Mouse (Mus musculus): Measurements from ENCODE around the gene Zbtb3.

Zbtb3 gene

DNA sequence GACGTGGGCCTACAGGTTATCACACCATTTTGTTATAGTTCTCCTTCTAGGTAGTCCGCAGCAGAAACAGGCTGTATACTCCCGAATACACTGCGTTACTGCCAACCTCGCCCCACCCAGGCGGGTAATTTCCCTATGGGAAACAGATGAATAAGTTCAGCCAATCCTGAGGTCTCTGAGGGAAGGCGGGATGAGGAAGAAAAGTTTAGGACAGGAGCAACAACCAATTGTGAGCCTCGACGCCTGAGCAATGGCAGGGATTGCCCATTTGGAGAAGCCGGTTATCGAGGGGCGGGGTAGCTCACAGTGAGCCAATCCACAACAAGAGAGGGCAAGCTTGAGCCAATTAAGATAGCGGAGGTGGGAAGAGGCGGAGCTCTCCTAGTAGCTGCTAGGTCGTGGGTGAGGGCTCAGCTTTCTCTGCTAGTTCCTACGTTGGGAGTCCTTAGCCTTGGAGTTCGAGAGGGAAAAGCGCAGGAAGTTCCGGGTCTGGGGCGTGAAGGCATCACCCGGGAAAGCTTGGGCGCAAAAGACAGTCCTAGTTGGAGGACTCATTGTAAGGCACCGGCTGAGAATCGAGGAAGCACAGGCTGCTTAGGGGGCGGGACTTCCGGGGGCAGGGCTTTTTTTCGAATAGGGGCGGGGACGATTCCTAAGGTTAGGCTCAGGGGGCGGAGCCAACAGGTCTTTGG, at the start of gene Zbtb3:
Zbtb3 (plus strand) TSS at position 426 of the 692 bp plus-strand sequence.
- CTCF ChIA-PET = interaction anchor here (0.5 to 1.3 kb wide), 4 partner anchors 14 to 119 kb away, joined by 3 to 5 read pairs (median 4); no protein-coding TSS in a partner anchor

DNA sequence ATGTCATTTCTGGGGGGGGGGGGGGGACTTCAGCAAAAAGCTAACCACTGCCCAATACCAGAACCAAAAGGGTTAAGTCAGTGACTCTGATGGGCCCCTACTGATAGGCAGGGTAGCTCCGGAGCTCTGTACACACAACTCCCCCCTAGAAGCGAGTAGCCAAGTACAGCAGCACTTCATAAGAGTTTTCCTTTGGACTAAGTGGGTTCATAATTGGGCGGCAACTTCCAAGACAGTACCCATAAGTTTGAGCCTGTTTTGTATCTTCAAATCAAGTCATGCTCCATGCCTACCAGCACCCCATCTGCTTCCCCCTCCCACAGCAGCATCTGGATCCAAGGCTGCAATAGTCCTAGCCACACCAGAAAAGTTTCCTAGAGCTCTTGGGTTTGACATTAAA, 46.7 kb upstream of the Zbtb3 start:
- CTCF ChIA-PET = interaction anchor here (0.7 kb wide), 1 partner anchor 19 kb away, joined by 3 read pairs; no protein-coding TSS in a partner anchor

DNA sequence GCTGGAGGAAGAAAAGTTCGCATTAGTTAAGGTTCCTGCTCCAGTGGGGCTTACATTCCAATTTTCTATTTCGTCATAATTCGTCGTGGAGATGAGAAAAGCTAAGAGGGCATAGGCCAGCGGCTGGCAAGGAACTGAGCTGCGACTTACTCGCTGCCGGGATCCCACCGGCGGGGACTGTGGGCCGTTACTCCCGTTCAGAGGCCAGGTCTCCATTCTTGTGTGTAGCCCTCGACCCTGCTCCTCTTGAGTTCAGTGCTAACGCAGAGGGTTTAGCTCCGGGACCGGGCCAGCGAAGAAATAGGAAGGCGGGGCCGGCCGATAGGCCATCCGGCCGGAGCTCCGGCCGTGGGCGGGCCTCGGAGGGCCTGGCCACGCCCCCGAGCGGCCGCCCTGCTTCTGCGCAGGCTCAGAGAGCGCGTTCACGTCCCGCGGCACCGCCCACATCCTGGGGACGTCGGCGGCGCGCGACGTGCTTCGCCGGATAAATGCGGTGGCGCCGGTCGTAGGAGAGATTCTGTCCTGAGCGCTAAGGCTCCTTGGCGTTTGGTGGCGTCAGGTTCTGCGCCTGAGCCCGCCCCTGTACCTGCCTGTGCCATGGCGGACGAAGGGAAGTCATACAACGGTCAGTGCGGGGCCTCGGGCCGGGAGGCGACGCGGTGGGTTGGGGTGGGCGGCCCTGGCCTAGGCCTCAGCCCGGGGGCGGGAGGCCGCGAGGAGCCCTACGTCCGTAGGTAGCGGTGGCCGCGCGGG, 45.5 kb upstream of the Zbtb3 start, which contains the start of gene Nxf1:
Nxf1 (plus strand) TSS at position 439 of the 753 bp plus-strand sequence.
- CTCF ChIA-PET = interaction anchor here (0.5 to 1.2 kb wide), 2 partner anchors 18 to 38 kb away, joined by 3 to 4 read pairs; partner anchors contain the start of gene Tmem179b

DNA sequence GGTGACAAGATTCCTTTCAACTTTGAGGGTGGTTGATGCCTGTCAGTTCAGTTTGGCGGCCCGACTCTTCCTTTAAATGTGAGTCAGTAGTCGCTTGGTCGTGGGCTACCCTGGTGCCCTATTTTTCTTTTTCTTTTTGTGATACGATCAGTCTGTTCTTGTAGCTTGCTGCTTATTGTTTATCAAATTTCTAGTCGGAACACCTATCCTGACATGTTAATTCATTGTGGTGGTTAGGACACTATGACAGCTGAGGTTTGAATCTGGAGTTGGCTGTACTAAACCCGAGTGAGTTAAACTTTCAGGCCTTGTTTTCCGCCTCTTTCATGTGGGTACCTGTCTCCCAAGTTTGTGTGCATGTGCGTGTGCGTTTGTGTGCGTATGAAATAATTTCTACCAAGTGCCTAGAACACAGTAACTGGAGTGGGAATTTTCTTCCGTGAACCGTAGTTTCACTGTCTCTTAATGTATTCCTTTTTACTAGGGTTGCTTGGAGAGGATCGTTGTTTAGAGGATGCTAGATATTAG, 44.8 kb upstream of the Zbtb3 start:
- CTCF ChIA-PET = interaction anchor here (1.2 kb wide), 1 partner anchor 17 kb away, joined by 4 read pairs; the partner anchor contains the start of gene Tmem179b

DNA sequence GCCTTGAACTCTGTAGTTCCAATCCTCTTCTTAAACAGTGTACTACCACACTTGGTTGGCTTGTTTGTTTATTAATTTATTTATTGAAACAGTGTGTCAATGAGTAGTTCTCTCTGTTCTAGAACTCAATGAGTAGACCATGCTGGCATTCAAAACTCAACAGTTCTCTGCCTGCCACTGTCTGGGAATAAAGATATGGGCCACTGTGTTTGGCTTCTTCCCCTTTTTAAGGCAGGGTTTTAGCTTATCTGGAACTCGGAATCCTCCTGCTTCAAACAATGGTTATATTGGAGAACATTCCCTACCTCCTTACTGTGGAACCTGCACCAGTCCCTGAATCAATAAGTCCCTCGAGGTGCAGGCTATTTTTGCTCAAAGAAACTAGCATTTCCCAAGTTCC, 43.5 kb upstream of the Zbtb3 start:
- CTCF ChIA-PET = no interaction called here

DNA sequence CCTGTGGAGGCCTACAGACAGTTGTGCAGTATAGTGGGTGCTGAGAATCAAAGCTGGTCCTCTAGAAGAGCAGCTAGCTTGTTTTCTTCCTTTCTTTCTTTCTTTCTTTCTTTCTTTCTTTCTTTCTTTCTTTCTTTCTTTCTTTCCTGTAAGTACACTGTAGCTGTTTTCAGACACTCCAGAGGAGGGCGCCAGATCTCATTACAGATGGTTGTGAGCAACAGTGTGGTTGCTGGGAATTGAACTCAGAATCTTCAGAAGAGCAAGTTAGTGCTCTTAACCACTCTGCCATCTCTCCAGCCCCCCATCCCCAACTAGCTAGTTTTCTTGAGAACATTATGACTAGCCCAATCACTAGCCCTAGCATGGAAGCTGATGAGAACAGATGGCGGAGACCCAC, 41.6 kb upstream of the Zbtb3 start:
- CTCF ChIA-PET = interaction anchor here (0.7 to 1.1 kb wide), 2 partner anchors 36 to 41 kb away, joined by 3 to 5 read pairs; partner anchors contain the start of gene Zbtb3

DNA sequence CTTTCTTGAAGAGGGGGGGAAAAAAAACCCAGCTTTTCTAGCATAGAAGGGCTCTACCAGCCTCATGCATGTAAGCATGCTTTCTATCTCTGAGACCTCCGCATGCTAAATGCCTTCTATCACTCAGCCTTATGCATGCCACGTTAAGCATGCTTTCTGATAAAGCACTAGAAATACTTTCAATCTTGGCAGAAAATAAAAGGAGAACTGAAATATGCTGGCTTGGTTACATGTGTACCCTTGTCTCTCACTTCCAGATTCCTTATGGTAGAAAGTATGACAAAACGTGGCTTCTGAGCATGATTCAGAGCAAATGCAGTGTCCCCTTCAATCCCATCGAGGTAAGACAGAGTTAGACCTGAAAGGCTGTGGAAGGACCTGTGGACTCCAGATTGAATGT, 39.1 kb upstream of the Zbtb3 start:
- CTCF ChIA-PET = interaction anchor here (1.0 kb wide), 1 partner anchor 200 kb away, joined by 3 read pairs; no protein-coding TSS in a partner anchor

DNA sequence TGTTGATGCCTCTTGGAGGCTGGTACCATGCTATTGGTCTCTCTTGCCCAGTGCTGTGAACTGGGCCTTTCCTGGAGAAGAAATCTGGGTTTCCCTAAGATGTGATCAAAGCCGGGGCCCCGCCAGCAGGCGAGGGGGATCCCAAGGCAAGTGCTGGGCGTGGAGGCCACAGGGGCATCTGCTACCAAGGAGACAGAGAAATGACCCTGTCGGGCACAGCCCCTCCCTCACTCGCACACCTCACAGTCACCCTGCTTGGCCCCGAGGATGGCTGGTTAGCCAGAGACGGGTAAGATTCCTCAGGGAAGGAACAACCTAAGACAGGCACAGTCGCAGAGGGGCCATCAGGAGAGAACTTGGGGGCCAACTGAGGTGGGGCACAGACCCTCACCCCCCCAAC, 36.8 kb upstream of the Zbtb3 start:
- CTCF ChIA-PET = no interaction called here

DNA sequence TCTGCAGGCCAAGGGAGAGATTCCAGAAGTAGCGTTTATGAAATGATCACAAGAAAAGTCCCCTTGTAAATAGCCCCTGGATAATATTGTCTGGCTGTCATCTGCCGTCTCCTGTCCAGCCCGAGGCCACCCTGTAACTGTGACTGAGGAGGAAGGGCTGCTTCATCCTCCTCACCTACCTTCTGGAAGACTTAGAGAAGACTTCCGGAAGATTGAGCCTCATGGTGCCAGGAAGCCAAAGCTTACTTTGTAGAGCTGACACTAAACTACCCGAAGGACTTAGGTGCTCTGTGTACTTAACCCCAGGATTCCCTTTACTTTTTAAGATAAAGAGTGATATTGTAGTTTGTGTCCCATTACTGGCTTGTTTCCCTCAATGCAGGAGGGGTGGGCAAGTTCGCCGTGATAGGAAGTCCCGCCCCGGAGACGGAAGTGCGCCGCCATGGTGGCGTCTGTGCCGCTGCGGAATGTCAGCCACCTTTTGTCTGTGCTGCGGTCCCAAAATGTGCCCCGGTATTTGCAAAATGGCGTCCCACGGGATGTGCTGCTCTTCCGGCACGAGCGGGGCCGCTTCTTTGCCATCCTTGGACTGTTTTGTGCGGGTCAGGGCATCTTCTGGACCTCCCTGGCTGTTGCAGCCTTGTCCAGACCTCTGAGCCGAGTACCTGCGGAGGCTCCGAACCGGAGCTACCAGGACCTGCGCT, 31.6 kb upstream of the Zbtb3 start, which contains the start of gene Tmem223:
Tmem223 (plus strand) TSS at position 430 of the 704 bp plus-strand sequence.
- CTCF ChIA-PET = interaction anchor here (1.1 kb wide), 1 partner anchor 57 kb away, joined by 4 read pairs; no protein-coding TSS in a partner anchor

DNA sequence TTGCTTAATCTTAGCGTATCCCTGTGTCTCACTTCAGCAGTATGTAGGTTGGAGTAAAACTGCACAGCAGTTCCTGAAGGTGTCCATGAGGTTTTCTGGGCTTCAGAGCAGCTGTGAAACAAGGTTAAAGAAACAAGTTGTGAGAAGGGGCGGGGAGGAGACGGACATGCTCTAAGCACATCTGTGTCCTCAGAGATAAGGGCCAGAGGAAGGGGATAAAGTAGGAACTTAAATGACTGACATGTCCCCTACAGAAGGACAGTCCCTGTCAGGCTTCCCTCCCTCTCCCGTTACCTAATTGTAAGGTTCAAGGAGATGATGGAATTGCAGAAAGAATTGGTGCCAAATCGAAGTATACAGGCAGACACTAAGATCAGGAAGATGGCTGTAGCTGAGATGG, 29.4 kb upstream of the Zbtb3 start:
- CTCF ChIA-PET = interaction anchor here (0.6 kb wide), 1 partner anchor 40 kb away, joined by 7 read pairs; no protein-coding TSS in a partner anchor

DNA sequence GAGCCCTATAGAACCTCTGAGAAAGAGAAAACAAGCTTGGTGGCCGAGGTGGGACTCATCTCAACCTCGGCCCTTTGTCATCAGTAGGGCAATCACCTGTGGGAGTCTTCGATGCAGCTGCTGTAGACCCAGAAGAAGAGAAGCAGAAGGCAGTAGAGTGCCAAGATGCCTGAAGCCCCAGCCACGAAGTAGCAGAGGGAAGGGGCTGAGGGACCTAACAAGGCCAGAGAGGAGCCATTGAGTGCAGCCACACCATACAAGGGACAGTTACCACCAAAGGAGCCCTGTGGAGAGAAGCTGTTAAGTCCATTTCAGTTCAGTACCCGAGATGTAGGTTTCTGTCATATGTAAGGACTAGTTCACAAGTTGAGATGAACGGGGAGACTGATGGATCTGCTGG, 28.9 kb upstream of the Zbtb3 start:
- CTCF ChIA-PET = no interaction called here

DNA sequence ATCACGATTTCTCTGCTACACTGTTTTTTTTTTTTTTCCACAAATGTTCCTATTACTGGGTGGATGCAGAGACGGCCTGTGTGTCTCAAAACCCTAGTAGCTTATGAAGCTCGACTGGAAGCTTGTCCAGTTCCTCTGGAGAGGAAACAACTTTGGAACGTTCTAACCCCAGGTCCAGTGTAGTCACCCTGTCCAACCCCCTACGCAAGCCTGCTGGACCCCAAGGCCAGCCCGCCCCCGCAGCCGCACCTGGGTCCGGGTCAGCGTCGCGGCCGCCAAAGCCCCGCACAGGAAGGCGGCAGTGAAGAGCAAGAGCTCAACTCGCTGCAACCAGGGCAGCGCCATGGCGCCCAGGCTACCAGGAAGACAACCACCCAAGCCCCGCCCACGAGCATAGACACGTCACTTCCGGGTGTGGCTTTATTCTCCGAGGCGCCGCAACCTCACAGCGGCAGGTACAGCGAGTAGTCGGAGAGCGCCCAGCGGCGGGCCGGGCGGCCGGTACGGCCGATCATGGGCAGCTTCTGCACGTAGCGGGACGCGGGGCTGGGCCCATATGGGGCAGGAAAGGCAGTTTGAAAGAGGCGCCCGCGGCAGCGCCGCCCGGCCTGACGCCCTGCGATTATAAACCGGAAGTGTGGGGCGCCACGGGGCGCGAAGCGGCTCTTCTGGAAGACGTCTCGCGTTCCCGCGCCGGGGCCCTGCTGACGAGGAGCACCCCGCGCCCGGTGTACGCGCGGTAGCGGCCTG, 28.1 kb upstream of the Zbtb3 start, which contains the start of gene Tmem179b:
Tmem179b (minus strand) TSS at position 382 of the 750 bp plus-strand sequence.
- CTCF ChIA-PET = interaction anchor here (0.6 to 1.0 kb wide), 2 partner anchors 17 to 211 kb away, joined by 4 read pairs; no protein-coding TSS in a partner anchor

DNA sequence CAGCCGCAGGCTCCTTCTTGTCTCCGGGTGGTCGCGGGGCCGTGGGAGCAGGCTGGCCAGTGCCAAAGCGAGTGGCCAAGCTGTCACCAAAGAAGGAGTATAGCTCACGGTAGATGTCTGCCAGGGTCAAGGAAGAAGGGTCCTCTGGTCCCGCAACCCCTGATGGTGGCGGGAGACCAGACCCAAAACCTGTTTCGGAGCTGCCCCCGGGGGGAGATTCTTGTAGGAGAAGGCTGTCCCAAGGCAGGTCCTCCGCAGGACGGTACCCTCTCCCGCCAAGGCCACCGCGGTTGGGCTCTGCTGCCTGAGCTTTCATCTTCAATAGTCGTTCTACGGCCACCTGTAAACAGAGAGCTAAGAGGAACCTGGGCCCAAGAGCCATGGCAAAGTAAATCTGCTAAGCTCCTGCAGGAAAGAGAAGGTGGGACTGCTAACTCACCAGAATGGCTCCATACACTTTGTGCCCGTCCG, 27.4 kb upstream of the Zbtb3 start:
- CTCF ChIA-PET = interaction anchor here (1.0 kb wide), 1 partner anchor 17 kb away, joined by 4 read pairs; no protein-coding TSS in a partner anchor

DNA sequence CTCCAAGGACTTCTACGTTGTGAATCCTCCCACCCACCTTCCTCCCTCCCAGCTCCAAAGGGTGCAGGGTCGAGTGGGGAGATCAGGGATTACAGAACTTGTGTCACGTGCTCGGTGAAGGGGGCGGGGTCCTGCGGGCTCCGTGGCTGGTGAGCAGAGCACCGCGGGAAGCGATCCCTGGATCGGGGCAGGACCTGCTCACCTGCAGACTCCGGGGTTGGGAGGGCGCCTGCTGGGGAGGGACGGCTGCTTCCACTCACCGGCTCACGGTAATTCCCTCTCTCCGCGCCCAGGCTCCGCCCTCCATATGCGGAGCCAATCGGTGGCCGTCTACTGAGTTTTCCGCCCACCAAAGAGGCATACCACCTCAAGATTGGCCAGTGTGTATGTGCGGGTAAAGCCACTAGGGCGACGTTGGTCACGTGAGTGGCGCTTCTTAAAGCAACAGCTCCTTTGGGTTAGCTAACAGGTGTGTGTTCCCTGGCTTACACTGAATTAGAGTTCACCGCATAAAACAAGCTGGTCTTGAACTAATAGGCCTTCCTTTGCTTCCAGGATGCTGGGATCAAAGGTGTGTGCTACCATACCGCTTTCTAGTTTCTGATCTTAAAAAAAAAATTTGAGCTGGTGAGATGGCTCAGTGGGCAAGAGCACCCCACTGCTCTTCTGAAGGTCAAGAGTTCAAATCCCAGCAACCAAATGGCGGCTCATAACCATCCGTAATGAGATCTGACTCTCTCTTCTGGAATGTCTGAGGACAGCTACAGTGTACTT, 16.2 kb upstream of the Zbtb3 start, which contains the start of gene Taf6l:
Taf6l (minus strand) TSS at position 410 of the 774 bp plus-strand sequence.
- CTCF ChIA-PET = no interaction called here

DNA sequence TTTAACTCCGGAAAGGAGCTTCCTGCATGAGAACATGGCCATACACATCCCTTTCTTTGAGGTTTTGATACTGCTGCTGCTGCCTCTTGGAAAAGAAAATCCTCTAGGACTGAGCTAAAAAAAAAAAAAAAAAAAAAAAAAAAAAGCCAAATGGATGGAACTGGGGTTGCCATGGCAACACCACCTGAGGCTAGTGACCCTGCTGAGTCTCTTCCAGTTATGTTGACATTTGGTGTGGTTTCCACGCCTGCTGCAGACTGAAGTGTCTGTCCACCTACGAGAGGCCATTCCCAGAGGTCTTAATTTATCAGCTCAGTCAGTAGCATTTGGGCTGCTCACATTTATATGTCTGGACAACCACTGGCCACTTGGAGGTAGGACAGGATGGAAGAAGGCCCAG, 13.8 kb upstream of the Zbtb3 start:
- CTCF ChIA-PET = interaction anchor here (0.6 to 1.1 kb wide), 3 partner anchors 13 to 275 kb away, joined by 3 to 16 read pairs (median 4); partner anchors contain the start of gene Zbtb3

DNA sequence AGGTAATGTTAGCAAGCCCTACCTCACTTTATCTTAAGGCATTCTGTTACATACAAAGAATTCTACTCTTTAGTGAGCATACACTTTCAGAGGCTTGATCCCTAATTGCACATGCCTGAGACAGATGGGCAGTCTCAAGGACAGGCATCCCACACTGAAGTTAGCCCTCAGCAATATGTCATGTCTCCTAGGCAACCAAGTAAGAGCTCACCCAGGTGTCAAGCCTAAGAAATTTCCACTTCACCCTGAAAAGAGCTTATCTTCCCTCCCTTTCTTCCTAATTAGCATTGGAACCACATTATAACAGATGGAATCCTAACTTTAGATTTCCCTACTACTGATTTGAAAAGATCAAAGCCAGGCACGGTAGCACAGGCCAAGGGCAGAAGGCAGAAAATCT, 13.2 kb upstream of the Zbtb3 start:
- CTCF ChIA-PET = interaction anchor here (0.6 kb wide), 1 partner anchor 21 kb away, joined by 16 read pairs; no protein-coding TSS in a partner anchor

DNA sequence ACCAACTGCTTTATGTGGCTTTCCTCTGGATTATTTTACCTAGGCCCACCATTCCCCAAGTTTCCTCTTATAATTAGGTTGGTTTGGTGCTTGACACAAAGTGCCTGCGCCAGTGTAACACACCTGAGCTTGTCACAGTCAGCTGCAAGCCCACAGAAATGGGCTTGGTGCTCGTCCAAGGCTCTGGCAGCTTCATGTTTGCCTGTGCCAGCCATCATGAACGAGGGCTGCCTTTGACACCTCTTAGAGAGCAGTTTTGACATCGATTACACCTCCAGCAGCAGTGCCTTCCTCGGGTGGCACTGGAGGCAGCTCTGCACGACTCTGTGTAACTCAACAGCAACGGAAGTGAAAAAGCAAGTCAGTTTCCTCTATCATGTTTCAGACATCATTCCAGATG, 12.2 kb upstream of the Zbtb3 start:
- CTCF ChIA-PET = interaction anchor here (0.6 kb wide), 2 partner anchors 43 to 59 kb away, joined by 3 read pairs; no protein-coding TSS in a partner anchor

DNA sequence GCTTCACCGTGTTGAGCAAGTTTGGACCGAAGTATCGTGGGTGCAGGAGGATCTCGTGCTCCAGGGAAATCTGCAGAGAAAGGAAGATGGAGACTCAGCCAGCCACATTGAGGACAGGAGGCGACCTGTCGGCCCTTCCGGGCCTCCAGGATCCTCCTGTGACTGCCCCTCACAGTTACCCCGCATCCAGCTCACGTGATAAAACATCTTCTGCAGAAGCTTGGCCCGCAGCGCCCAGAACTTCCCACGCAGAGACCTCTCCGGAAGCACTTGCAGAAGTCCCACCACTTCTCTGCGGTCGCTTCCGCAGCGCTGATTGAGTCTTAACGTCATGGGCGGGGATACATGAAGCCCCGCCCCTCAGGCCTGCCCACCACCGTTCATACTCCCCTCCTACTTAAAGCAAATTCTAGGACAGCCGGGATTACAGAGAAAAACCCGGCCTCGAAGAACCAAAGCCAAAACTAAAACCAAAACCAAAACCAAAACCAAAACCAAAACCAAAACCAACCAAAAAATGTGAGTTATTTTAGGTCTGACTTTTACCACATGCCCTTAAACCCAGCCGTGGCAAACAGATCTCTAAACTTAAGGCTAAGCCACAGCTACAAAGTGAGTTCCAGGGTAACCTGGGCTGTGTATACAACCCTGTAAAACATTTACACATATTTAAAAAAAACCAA, 4.0 kb upstream of the Zbtb3 start, which contains the start of gene Polr2g:
Polr2g (minus strand) TSS at position 314 of the 683 bp plus-strand sequence.
- CTCF ChIA-PET = interaction anchor here (0.6 to 1.3 kb wide), 4 partner anchors 9 to 22 kb away, joined by 3 to 4 read pairs (median 3); partner anchors contain the start of gene Ttc9c
